In the genomic region with DNA sequence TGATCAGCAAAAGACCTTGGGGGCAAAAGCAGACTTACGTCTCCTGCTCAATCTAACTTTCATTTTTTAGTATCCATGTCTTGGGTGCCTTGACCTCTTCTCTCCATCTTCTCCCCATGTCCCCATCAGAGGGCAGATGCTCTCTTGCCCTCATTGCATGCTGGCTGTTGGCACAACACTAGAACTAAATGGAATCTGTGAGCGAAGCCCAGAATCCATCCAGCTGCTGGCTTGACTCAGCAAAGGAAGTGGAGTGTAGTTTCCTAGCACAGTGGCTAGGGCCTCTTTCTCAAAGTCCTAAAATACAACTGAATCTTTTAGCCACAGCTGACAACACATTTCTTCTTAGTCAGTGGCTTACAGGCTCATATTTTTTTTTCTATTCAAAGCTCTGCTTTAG, we compare ENCODE assay signal across 14 mouse cellular contexts.
DNase-seq lines count a peak whose midpoint lies in the region; ATAC-seq and TF ChIP-seq lines count a peak whose summit lies in the region.
"Had no signal": no experiment of that assay in that cellular context is flagged by ENCODE, and none has a peak within 500 bp of the region (broad histone marks: within the 10 kb centered on the region; RNA-seq: fewer than 3 reads in every experiment).

No protein-coding gene starts in this region.

- H3K27me3 ChIP-seq in kidney, embryonic 15.5 days: no peaks in the 10 kb centered on the region
- no peaks in the 10 kb centered on the region for H3K27me3 ChIP-seq in midbrain, embryonic 11.5 days (ENCODE audit: control insufficient read depth, insufficient read depth, low read length)
- no peaks in the 10 kb centered on the region for H3K27me3 ChIP-seq in midbrain, embryonic 15.5 days (replicated peaks)
- H3K27me3 ChIP-seq: CH12.LX; limb, embryonic 13.5 days had no signal

- no peak for TF ChIP-seq POLR2A in olfactory bulb, adult 2 months (IDR thresholded peaks at IDR 0.05; ENCODE audit: insufficient read depth, low read depth, low read length)

- no peak overlapping the region for H3K9ac ChIP-seq in kidney, embryonic 15.5 days
- no peak overlapping the region for H3K9ac ChIP-seq in midbrain, embryonic 11.5 days (ENCODE audit: low read length)
- no peak overlapping the region for H3K9ac ChIP-seq in midbrain, embryonic 15.5 days
- H3K9ac ChIP-seq: limb, embryonic 13.5 days; liver, postnatal 0 days had no signal

- H3K4me1 ChIP-seq in kidney, embryonic 15.5 days: peaks cover 5% of the 10 kb centered on the region; the same call in 1 of the 2 replicates
- no peaks in the 10 kb centered on the region for H3K4me1 ChIP-seq in midbrain, embryonic 11.5 days (ENCODE audit: control insufficient read depth, insufficient read depth, low read length)
- no peaks in the 10 kb centered on the region for H3K4me1 ChIP-seq in midbrain, embryonic 15.5 days
- H3K4me1 ChIP-seq in olfactory bulb, adult 2 months (ENCODE audit: control insufficient read depth, insufficient read depth, low read length): no peaks in the 10 kb centered on the region
- H3K4me1 ChIP-seq: midbrain, embryonic 10.5 days had no signal

- H3K9me3 ChIP-seq in kidney, embryonic 15.5 days (replicated peaks): no peaks in the 10 kb centered on the region
- no peaks in the 10 kb centered on the region for H3K9me3 ChIP-seq in midbrain, embryonic 11.5 days (ENCODE audit: control insufficient read depth, low read length)
- no peaks in the 10 kb centered on the region for H3K9me3 ChIP-seq in midbrain, embryonic 15.5 days
- H3K9me3 ChIP-seq: limb, embryonic 13.5 days; midbrain, embryonic 10.5 days had no signal

- no peak overlapping the region for H3K27ac ChIP-seq in kidney, embryonic 15.5 days
- H3K27ac ChIP-seq in midbrain, embryonic 11.5 days (ENCODE audit: low read depth, low read length): no peak overlapping the region
- H3K27ac ChIP-seq in midbrain, embryonic 15.5 days: no peak overlapping the region
- 0 out of 2 replicates have a peak overlapping the region, but pooled peaks have one; percentile 28 for H3K27ac ChIP-seq in olfactory bulb, adult 2 months (ENCODE audit: insufficient read depth, low read depth, low read length)
- H3K27ac ChIP-seq: left cerebral cortex, adult 2 months; limb, embryonic 13.5 days; midbrain, embryonic 10.5 days had no signal

- no peak overlapping the region for H3K4me2 ChIP-seq in kidney, embryonic 15.5 days
- no peak overlapping the region for H3K4me2 ChIP-seq in midbrain, embryonic 11.5 days
- no peak overlapping the region for H3K4me2 ChIP-seq in midbrain, embryonic 15.5 days
- H3K4me2 ChIP-seq: limb, embryonic 13.5 days had no signal

- H3K36me3 ChIP-seq in kidney, embryonic 15.5 days: peaks cover 11% of the 10 kb centered on the region; the same call in 1 of the 2 replicates
- H3K36me3 ChIP-seq in midbrain, embryonic 11.5 days (ENCODE audit: control insufficient read depth, insufficient read depth, low read length): no peaks in the 10 kb centered on the region
- H3K36me3 ChIP-seq in midbrain, embryonic 15.5 days (replicated peaks): peaks cover 6% of the 10 kb centered on the region; the same call in 1 of the 2 replicates
- H3K36me3 ChIP-seq: limb, embryonic 13.5 days had no signal

- no peak for TF ChIP-seq CTCF in olfactory bulb, adult 2 months (IDR thresholded peaks at IDR 0.05; ENCODE audit: insufficient read depth, low read depth, low read length)

- no peak for ATAC-seq in kidney, embryonic 15.5 days (replicated peaks; ENCODE audit: low FRiP score)
- no peak for ATAC-seq in midbrain, embryonic 11.5 days (ENCODE audit: low FRiP score)
- ATAC-seq in midbrain, embryonic 15.5 days (replicated peaks): no peak
- no peak for ATAC-seq in erythroid progenitor cell, adult 5-6 weeks (replicated peaks; ENCODE audit: low FRiP score, poor library complexity, severe bottlenecking)
- ATAC-seq: liver, postnatal 0 days had no signal

- H3K4me3 ChIP-seq in kidney, embryonic 15.5 days (replicated peaks): no peak overlapping the region
- no peak overlapping the region for H3K4me3 ChIP-seq in midbrain, embryonic 11.5 days (ENCODE audit: low read depth, low read length)
- H3K4me3 ChIP-seq in midbrain, embryonic 15.5 days: no peak overlapping the region
- no peak overlapping the region for H3K4me3 ChIP-seq in olfactory bulb, adult 2 months (ENCODE audit: insufficient read depth, low read depth, low read length)
- H3K4me3 ChIP-seq: left cerebral cortex, adult 2 months; limb, embryonic 13.5 days; midbrain, embryonic 10.5 days had no signal

- 75% methylated on average over 2 of the region's 2 CpGs for WGBS in kidney, embryonic 15.5 days
- WGBS in midbrain, embryonic 11.5 days: 77% methylated on average over 2 of the region's 2 CpGs
- WGBS in midbrain, embryonic 15.5 days: 77% methylated on average over 2 of the region's 2 CpGs
- 79% methylated on average over 2 of the region's 2 CpGs for WGBS in olfactory bulb, adult 2 months

- DNase-seq in adrenal gland, postnatal 14 days: peak; percentile 8
- DNase-seq in adrenal gland, postnatal 10 days: no peak
- peak; percentile 8 for DNase-seq in kidney, adult 11 months
- peak; percentile 62 for DNase-seq in midbrain, embryonic 11.5 days (ENCODE audit: low spot score, missing footprints)
- DNase-seq: cerebellum, adult 8-10 months; liver, postnatal 0 days had no signal
